Mouse (Mus musculus) kidney, postnatal 36 days (tissue): ENCODE measurements at regions not wholly inside any gene's neighbourhood (a gene's known extent, or its start where the extent isn't known, plus 50 kb on each side); places are given as distances from the start of the nearest gene placed in this dataset.
"Not testable (repeated sequence)": the region's sequence is repeated elsewhere in the genome, so short reads cannot be mapped to it uniquely, and the experiment has no call there.

Source experiments
- DNase-seq, 2 experiments: peaks; one replicate each; pipeline ENCODE4 v3.0.0; 2021 to 2022; ENCODE audit warnings: mixed read lengths in 2 of 2

DNA sequence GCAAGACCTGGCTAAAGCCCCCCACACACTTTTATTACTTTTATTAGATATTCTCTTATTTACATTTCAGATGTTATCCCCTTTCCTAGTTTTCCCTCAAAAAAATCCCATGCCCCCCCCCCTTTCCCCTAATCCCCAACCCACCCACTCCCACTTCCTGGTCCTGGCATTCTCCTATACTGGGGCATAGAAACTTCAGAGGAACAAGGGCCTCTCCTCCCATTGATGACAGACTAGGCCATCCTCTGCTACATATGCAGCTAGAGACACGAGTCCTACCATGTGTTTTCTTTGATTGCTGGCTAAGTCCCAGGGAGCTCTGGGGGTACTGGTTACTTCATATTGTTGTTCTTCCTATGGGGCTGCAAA, 116.8 kb downstream of the Rfpl4b start:
- not testable (repeated sequence) for DNase-seq

DNA sequence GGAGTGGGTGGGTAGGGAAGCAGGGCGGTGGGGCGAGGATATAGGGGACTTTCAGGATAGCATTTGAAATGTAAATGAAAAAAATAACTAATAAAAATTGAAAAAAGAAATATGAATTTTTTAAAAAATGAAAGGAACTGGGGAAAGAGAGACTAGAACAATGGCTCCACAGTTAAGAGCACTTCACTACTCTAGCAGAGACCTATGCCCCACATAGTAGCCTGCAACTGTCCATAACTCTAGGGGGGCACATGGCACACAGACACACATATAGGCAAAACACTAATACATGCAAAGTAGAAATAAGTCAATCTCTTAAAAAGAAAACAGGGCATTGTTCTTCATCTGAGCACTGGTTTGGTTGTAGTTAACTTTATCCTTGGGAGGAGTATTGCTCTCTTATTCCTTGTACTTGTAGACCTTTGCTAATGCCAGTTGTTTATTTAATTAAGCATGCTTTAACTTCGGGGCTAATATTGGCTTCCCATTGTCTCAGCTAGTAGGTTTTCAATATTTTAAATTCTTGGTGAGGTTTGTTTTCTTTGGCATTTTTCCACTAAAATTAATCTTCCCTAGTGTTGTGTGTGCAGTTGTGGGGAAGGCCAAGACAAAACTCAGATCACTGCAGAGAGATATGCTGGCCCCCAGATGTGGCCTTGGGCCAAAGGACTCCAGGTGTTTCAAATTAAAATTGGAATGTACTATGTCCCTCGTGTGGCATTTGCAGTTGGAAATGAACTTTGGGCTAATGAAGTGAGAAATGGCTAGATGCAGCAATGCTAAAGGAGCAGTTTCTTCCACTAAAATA, 117.4 kb downstream of the Rfpl4b start:
- no peak for DNase-seq

DNA sequence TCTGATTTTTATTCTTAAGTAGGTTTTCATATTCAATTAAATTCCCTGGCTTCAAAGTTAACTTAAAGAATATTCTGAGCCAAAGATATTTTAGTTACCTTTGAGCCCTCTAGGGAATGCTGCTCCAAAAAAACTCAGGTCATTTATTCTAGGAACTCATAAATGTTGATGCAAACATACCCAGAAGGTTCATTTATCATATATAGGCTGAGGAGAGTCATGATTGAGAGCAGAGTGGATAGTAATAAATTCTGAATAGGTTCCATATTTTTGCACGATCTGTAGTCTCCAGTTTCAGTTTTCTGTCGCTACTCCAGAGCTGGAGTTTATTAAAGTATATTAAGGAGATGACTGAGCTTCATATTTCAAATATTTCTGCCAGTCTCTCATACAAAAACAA, 144.1 kb downstream of the Rfpl4b start:
- no peak for DNase-seq

DNA sequence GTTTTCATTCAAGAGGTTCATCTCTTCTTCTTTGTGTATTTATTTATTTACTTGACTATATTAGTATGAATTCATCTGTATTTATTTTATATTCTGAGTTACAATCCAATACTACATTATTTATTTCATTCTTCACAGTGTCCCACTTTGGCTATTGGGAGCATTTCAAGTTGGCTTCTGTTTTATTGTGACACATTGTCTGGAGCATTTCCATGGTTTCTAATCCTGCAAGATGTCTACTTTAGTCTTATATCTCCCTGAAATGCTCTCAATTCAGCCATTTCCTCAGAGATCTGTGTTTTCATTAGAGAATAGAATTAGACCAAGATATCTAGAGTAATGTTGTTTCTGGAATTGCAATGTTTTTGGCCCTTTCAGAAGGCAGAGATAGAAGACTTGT, 153.0 kb downstream of the Rfpl4b start:
- no peak for DNase-seq

DNA sequence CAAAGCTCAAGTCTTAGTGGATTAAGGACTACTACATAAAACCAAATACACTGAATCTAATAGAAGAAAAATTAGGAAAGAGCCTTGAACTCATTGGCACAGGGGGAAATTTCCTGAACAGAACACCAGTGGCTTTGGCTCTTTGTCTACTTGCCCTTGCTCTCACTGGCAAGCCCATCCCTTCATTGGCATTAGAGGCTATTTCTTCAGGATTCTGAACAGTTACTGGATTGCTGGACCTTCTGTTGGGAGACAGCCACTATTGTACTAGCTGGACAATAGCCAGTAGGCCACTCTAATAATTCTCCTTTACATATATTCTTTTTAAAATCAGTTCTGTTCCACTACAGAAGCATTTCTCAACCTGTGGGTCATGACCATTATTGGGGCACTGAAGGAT, 153.7 kb downstream of the Rfpl4b start:
- no peak for DNase-seq

DNA sequence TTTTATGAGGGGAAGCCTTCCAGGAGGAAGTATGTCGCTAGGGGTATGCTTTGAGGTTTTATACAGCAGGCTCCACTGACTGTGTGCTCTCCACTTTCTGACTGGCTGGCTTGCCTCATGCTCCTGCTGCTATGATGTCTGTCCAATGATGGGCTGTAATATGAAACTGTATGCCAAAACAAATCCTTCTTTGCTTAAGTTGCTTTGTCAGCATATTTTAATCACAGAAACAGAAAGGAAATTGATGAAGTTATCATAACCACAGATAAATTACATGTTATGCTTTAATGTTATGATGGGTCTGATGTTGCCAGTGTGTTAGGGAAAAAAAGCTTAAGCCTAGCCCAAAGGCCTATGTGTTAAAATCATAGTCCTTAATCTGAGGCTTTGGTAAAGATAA, 185.9 kb downstream of the Rfpl4b start:
- DNase-seq: no peak

DNA sequence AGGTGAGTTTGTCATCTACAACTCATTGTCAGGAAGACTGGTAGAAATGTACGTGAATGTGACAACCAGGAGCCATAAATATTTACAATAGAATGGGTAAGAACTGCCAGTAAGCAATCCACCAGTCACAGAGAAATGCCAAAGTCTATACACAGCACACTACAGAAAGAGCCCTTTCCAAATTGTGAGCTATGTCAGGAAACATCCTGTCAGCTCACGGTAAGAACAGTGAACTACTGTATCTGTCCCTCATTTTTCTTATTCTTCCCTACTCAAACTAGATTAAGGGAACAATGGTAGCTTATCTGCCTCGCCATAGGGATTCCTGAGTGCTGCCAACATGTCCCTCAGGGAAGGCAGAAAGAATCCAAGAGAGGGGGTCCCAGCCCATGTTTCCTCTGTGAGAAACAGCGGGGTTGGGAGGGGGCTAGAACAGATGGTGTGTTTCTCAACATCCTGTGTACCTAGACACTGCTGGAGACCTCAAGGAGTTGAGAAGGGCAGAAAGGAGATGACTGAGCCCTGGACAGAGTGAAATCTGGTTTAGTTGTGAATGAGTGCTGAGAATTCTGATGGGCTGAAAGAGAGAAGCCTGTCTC, 191.6 kb downstream of the Rfpl4b start:
- DNase-seq: no peak

DNA sequence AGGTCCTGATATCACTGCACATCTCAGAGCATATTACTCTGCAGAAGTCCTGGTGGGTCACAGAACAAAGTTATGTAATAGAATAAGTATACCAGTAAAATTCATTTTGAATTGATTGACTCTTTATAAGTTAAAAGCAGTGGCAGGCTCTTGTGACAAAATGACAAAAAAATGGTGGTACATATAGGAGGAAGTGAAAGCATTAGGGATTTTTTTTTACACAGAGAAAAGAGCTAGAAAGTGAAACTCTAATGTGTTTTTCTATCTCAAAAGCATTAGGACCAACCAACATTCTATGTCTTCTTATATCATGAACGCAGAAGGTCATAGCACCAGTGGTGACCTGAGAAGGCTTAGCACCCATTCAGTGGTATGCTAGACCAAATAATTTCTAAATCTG, 198.2 kb downstream of the Rfpl4b start:
- DNase-seq: no peak

DNA sequence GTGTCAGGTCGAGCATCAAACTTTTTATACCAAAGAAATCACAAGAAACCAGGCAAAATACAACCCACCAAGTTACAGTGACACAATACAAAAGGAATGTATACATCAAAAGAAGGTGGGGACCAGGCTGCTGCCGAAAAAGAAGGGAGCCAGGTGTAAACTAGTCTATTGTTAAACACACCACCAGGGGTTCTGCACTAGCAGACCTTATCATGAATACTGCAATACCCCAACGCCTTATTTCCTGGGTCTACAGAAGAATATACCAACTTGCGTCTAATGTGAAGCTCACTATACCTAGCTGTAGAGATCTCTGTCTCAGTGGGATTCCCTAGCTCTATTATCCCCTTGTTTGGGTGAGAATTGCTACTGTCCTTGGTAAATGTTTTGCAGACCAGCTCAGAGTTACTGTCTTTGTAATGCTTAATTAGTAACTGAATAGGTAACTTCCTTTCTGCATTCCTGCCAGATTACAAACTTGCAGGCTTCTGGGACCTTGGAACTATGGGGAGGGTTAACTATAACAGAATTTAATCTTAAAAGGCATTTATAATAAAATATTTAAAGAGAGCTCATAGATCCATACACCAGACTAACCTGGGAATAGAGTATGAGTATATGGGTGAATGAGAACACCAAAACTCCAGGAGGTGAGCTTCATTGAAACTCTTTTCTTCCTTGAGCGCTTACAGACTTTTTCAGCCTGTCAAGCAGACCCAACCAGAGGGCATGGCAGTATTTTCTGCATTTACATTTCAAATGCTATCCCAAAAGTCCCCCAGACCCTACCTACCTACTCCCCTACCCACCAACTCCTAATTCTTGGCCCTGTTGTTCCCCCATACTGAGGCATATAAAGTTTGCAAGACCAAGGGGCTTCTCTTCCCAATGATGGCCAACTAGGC, 211.7 kb downstream of the Rfpl4b start:
- peak; percentile 2 to 21 for DNase-seq

DNA sequence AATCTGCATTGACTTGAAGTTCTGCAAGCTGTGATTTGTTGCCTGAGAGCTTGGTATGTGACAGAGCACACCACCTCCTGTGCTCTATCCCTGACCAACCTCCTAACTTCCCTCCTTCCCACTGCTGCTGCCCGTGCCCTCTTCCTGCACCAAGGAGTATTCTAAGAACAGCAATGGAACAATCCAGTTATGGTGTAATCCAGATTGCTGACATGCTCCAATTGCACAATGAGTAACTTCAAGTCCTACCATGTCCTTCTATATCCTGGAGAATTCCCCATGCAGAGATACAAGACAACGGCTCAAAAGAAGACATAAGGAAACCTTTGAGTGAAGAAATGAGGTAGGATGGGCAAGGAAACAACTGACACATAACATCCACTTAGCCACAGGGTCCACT, 235.5 kb downstream of the Rfpl4b start:
- DNase-seq: no peak

DNA sequence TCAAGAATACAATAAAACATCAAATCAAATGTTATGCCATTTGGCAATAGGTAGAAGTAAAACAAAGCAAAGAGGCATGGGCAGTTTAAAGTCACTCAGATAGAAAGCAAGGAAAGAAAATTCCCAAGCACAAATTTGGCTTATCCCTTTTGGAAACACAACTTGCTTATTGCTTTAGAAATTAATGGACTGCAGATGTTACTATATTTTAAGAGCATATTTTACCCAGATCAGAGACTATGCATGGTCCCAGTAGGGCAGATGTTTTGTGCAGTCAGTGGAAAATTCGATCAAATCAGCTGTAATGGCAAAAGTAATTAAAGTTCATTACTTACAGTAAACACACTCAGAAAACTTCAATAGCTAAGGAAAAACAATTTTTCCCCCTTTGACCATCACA, 245.9 kb downstream of the Rfpl4b start:
- no peak for DNase-seq

DNA sequence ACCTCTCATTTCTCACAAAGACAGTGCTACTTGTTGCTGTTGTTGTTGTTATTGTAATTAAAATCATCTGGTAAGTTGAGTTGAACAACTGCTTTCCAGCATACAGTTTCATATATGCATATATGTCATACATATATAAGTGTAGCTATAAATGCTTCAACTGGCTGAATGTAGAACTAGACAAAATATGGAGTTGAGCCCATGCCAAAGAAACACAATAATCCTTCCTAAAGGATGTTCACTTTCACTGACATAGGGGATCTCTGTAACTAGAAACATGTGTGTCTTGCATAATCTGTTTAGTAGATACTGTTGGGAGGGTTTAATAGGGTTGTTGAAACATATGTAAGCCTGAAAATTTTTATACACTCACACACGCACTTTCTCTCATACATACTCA, 247.9 kb downstream of the Rfpl4b start:
- no peak for DNase-seq

DNA sequence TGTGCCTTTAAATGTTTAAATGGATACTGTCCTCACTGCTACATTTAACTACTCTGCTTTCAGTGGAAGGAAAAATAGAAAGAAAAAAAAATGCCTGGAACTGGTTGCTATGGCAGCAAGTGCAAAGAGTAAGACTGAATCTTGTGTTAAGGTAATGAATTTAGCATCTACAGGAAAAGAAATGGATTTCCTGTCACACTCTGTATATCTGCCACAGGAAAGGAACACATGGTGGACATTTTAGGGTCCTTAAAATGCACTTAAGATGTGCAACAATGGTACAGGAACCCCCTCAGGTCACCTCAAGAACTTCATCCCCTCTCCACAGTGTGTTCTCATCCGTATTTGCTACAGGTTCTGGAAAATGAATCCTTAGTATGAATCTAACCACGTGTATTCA, 248.4 kb downstream of the Rfpl4b start:
- DNase-seq: no peak

DNA sequence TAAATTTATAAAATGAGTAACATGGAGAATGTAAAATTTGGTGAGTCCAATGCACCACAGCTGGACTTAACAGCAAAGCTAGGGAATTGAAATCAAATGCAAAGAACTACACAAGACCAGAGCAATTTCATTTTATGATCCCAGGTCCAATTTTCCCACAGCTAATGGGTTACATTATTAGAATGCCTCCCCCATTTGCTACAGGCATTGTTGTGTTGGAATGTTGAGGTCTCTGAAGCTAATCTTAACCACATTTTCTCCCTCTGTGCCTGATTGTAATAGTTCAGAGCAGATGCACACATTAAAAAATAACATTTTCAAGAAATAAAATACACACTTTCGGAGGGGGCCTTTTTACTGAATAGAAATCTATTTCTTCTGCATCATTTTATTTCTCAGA, 254.3 kb downstream of the Rfpl4b start:
- DNase-seq: no peak

DNA sequence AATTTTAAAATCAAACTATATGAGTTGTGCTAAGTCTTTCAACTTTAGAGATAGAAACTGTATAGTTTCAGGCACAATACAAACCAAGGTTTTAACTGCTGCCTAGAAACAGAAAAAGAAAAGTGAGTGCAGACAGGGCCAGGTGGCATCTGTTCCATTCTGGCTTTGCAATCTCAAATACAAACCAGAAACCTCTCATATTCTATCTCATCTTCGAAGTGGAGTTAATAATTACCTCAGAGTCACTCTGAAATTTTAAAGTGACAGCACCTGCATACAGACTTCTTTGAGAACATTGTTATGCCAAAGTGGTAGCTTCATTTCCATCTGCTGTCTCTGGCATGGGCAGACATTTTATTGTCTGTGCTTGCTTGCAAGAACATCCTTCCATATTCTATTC, 255.2 kb downstream of the Rfpl4b start:
- no peak for DNase-seq

DNA sequence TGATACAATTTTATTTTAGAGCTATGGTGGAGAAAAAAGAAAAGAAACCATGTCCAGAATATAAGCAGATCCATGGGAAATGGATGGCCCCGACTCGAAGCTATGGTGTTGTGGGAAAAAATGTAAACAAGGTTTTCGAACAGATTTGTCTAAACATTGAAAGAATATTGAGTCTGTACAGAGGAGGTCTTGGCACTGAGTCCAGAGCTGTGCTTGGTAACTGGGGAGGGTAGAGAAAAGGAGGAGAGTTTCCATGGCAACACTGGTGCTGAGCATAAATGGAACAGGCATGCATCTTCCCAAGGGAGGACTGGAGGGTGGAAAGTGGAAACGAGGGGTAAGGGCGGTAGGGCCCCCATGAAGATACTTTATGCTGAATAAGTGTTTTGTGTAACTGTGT, 266.5 kb downstream of the Rfpl4b start:
- no peak for DNase-seq

DNA sequence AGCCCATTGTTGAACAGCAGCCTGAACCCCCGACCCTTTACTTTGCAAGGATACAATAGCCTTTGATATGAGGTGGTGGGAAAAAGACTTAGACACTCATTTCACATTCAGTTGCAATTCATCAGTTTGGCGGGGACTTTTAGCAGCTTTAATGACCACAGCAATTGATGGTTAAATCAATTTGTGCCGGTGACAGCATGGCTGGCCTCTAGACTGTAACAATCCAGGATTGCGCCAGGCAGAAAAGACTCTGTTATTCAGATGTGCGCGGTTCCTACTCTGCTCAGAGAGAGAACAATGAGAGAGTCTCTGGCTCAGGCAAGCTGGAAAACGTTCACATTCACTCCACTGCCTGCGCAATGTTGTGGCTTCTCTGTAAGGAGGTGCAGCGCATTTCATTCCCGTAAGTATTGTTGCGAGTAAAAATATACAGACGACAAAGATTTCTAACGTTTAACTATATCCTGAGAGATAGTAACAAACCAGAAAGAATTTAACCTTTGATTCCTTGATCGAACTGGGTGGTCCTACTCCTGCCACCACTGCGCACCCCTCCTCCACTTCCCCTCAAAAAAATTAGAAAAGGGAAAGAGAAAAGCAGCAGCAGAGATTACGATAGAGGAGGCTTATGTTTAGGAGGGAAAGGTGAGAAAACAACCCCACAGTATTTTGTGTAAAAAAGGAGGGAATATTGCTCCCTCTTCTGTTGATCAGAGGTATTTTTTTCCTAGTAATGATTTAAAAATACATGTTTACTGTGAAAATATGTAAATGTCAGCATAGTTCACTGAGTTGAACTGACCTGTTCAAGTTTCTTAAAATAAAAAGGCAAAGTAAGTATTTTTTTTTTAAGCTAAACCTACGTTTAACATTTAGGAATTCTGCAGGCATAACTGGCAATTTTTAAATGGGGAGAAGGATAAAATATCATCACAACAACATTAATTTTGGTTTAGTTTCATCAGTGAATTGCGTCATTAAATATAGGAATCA, 267.6 kb downstream of the Rfpl4b start:
- DNase-seq: peak; percentile 3 to 21

DNA sequence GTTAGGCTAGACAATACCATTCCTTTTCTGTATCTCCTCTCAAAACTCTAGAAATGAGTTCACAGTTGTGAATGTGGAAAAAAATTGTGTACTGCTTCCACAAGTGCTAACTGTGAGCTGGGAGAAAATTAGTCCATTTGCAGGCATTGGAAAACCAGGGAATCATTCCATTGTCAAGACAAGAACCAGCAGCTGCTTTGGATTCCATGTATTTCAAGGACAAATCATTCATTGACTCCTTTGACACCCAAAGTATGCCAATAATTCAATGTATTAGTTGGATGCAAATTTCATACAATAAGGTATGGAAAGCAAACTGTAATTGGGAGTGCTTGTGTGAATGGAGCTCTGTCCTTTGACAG, 268.3 kb downstream of the Rfpl4b start:
- DNase-seq: no peak

DNA sequence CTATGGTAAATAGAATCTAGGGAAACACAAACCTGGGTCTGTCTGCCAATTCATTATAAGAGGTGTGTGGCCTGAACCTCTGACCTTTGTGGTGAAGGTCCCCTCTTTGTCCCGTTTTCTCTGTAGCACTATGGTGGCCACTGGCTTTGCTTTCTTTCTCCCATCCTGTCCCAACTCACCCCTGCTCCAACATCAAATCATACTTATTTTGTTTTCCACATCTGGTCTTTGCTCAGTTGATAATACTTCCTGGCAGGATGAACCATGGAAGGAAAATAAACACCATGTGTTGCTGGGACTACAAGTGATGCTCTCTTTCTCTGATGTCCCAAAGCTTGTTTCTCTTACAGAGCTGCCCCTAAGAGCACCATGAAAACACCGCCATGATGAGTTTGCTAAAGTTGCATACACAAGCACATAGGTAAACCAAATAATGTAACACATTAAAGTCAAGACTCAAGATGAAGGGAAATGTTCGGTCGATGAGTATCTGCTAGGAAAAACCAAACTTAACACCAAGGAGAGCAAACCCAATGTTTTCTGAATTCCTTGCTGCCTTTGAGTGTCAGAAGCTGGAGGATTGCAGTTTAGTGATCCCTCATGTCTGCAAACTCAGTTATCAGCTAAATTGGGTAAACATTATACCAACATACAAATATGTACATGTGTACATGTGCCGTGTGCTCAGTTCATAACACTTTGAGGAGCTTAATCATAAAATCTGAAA, 269.1 kb downstream of the Rfpl4b start:
- DNase-seq: no peak

DNA sequence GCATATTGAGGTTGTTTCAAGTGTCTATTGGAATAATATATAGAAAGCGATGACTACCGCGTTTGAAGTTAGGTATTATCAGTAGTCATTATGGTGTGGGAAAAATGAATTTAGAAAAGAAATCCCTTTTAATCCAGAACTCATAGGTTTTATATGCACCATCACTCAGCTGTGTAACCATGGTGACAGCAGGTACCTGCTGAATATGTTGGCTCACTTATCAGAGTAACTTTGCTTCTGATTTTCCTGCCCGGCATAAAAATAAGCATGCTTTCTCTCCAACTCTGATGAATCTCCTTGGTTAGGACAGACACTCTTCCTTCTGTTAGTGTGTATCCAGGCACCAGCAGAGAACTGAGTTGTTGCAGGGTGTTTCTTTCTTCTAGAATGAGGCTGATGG, 281.5 kb downstream of the Rfpl4b start:
- no peak for DNase-seq

DNA sequence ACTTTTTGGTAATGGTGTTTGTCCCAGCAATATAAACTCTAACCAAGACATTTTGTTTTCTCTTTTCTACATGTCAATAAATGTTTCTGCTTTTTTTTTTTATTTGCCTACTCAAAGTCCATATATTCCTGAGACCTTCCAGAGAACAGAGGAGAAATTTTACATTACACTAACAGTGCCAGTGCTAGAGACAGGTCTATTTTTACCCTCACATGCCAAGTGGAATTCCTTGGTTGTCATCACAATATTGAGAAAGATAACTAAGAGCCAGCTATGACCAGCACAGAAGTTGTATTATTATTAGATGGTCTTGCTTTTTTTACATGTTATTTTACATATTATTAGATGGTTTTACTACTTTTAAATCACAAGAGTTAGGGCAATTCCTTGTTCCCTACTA, 282.8 kb downstream of the Rfpl4b start:
- no peak for DNase-seq

DNA sequence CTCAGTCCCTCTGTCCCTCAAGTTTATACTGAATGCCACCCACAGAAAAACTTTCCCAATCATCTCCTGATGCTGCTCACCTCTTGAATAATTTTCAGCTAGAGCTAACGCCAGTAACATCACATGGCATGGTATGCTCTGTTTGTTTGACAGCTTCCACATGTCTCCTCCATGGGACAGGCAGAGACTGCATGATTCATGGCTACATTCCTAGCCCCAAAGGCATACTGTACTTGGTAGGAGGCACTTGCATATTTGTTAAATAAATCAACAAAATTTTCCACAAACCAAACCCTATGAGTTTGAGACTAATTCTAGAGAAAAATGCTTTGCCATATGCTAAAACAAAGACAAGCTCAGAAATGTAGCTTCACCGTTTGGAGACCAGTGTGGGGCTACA, 304.9 kb downstream of the Rfpl4b start:
- DNase-seq: no peak
